Mouse (Mus musculus) neural tube, embryonic 13.5 days (tissue): ENCODE measurements around the gene Nub1. TPM values are rescaled to one million over a fixed set of nuclear protein-coding genes. Genes with fewer than 3 reads are reported as not detected.
A peak's percentile ranks its signal among the peaks of the same experiment; 100 is the strongest.

Experiments used
- ATAC-seq: fragments of 200-750 bp; cut with Nextera tagmentation; 2 replicates; pipeline ENCODE4 v1.8.0; 2017; ENCODE audit warnings: low read depth, mild to moderate bottlenecking, moderate TSS enrichment, moderate library complexity
- H3K27ac ChIP-seq: fragments of 300-500 bp; sonication (generic); replicated peaks from 2 replicates; pipeline ENCODE4 v1.5.1; 2015; ENCODE audit warnings: moderate library complexity, mild to moderate bottlenecking, inconsistent platforms
- H3K27me3 ChIP-seq: fragments of 300-500 bp; sonication (generic); 2 replicates; pipeline ENCODE4 v1.6.1; 2015; ENCODE audit warnings: mild to moderate bottlenecking, inconsistent platforms
- H3K36me3 ChIP-seq: fragments of 300-500 bp; sonication (generic); 2 replicates; pipeline ENCODE4 v1.6.1; 2015; ENCODE audit warnings: mild to moderate bottlenecking, inconsistent platforms
- H3K4me1 ChIP-seq: fragments of 300-500 bp; sonication (generic); replicated peaks from 2 replicates; pipeline ENCODE4 v1.6.1; 2015; ENCODE audit warnings: inconsistent platforms
- H3K4me2 ChIP-seq: fragments of 300-500 bp; sonication (generic); 2 replicates; pipeline ENCODE4 v1.6.1; 2015; ENCODE audit warnings: inconsistent platforms, mild to moderate bottlenecking, moderate library complexity
- H3K4me3 ChIP-seq: fragments of 300-500 bp; sonication (generic); 2 replicates; pipeline ENCODE4 v1.5.1; 2015; ENCODE audit warnings: mild to moderate bottlenecking, inconsistent platforms
- H3K9ac ChIP-seq: fragments of 300-500 bp; sonication (generic); 2 replicates; pipeline ENCODE4 v1.6.1; 2015; ENCODE audit warnings: moderate library complexity, mild to moderate bottlenecking, inconsistent platforms
- H3K9me3 ChIP-seq: fragments of 300-500 bp; sonication (generic); 2 replicates; pipeline ENCODE4 v1.6.1; 2016; ENCODE audit warnings: inconsistent platforms
- WGBS: fragments of 180-500 bp; shearing (Covaris S2); methylation state at CpG from one replicate; pipeline ENCODE4 v1.1.7; 2015; 5-methylcytosine and 5-hydroxymethylcytosine counted together
- polyA plus RNA-seq: library from polyadenylated mRNA; unstranded; fragments of >200 nt; fragmentation: Nextera tagmentation; extraction: Ambion mirVana; gene quantifications from 2 replicates; pipeline ENCODE4 v1.2.1, GENCODE M21; 2015

Gene Nub1
- polyA plus RNA-seq, 1 experiment from 2014 or later: 49.9 TPM

- peak; percentile 64 for ATAC-seq
- no peaks in the 10 kb centered on the region for H3K9me3 ChIP-seq
- H3K9ac ChIP-seq: peak overlapping the region; percentile 83
- H3K27ac ChIP-seq: peak overlapping the region; percentile 85
- peak overlapping the region; percentile 58 for H3K4me3 ChIP-seq
- H3K27me3 ChIP-seq: no peaks in the 10 kb centered on the region
- H3K4me1 ChIP-seq: peaks cover 36% of the 10 kb centered on the region
- peak overlapping the region; percentile 87 for H3K4me2 ChIP-seq
- 3% methylated on average over 25 of the region's 25 CpGs for WGBS
- H3K36me3 ChIP-seq: no peaks in the 10 kb centered on the region
These were observed 66.2 kb downstream of the Nub1 start for GRCm38 (mm10) chr5:24751305-24752174.

GRCm38 (mm10) chr5:24752175-24752498 lies 66.8 kb downstream of the Nub1 start:
- Histone ChIP-seq H3K9me3 (no peaks in the 10 kb centered on the region), H3K9ac (peak overlapping the region; percentile 83; the same call in 1 of the 2 replicates), H3K27ac (no peak overlapping the region), H3K4me1 (peaks cover 34% of the 10 kb centered on the region), H3K36me3 (no peaks in the 10 kb centered on the region), H3K4me3 (no peak overlapping the region), H3K27me3 (no peaks in the 10 kb centered on the region), H3K4me2 (peak overlapping the region; percentile 87)
- no peak for ATAC-seq
- WGBS: 9% methylated on average over 2 of the region's 2 CpGs

GRCm38 (mm10) chr5:24756931-24757330 lies 71.6 kb downstream of the Nub1 start:
- 75% methylated on average over 3 of the region's 3 CpGs for WGBS
- H3K4me3 ChIP-seq: no peak overlapping the region
- no peak for ATAC-seq
- H3K4me2 ChIP-seq: no peak overlapping the region
- H3K9ac ChIP-seq: no peak overlapping the region
- H3K27me3 ChIP-seq: no peaks in the 10 kb centered on the region
- no peaks in the 10 kb centered on the region for H3K9me3 ChIP-seq
- no peaks in the 10 kb centered on the region for H3K36me3 ChIP-seq
- H3K27ac ChIP-seq: no peak overlapping the region
- H3K4me1 ChIP-seq: peaks cover 6% of the 10 kb centered on the region

DNA sequence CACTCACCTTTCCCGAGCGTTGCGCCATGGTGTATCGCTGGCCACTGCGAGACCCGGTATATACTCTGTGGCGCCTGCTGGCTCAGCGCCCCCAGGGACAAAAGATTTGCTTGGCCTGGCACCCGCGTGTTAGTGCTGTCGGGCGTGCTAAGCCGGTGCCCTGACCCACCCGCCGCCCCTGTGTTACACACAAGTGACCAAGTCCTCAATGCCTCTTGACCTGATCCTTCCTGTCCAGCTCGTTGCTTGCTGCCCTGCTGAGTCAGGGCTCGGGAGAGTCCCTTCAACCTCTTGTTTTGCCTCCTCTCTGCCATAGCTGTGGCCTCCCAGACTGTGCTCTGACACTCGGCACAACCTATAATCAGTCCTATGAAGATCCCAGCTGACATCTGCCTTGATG lies 72.5 kb downstream of the Nub1 start, which contains the start of gene Crygn:
Crygn (minus strand) TSS at position 193 of the 400 bp plus-strand sequence.
- Histone ChIP-seq H3K9me3 (no peaks in the 10 kb centered on the region), H3K4me2 (no peak within 1 kb of the TSS), H3K4me3 (no peak within 1 kb of the TSS), H3K9ac (no peak within 1 kb of the TSS), H3K4me1 (no peaks in the 10 kb centered on the region), H3K36me3 (no peaks in the 10 kb centered on the region), H3K27me3 (no peaks in the 10 kb centered on the region), H3K27ac (no peak within 1 kb of the TSS)
- no peak for ATAC-seq
- 39% methylated on average over 18 of the region's 18 CpGs for WGBS

Other genes starting within 250 kb of the Nub1 start
- 89.4 and 102 TPM in 2 replicates for gene Fastk, start 240.2 kb upstream of the Nub1 start, polyA plus RNA-seq
- 51.2 TPM in 2 replicates for gene Tmub1, start 237.7 kb upstream of the Nub1 start, polyA plus RNA-seq
- gene Agap3, start 233.4 kb upstream of the Nub1 start, polyA plus RNA-seq: 64.6 and 80.9 TPM in 2 replicates
- 11.2 and 16.1 TPM in 2 replicates for gene Gbx1, start 158.3 kb upstream of the Nub1 start, polyA plus RNA-seq
- 0.15 and 0.25 TPM in 2 replicates for gene Asb10, start 144.6 kb upstream of the Nub1 start, polyA plus RNA-seq
- 0.08 and 0.17 TPM in 2 replicates for gene 4931409K22Rik, start 128.7 kb upstream of the Nub1 start, polyA plus RNA-seq
- 91.2 and 99.1 TPM in 2 replicates for gene Abcf2, start 108.1 kb upstream of the Nub1 start, polyA plus RNA-seq
- gene Chpf2, start 98.8 kb upstream of the Nub1 start, polyA plus RNA-seq: 19.1 and 19.9 TPM in 2 replicates
- 91.1 and 99.2 TPM in 2 replicates for gene Smarcd3, start 61.1 kb upstream of the Nub1 start, polyA plus RNA-seq
- gene Wdr86, start 45.2 kb downstream of the Nub1 start, polyA plus RNA-seq: 5.8 and 7.6 TPM in 2 replicates
- 1.5 TPM in 1 of 2 replicates, not detected in the other for gene Crygn, start 72.5 kb downstream of the Nub1 start, polyA plus RNA-seq
- 244 and 270 TPM in 2 replicates for gene Rheb, start 157.1 kb downstream of the Nub1 start, polyA plus RNA-seq